Mouse (Mus musculus): ENCODE results near the gene Zbtb38.

Gene Zbtb38

GRCm38 (mm10) chr9:96638508-96638907 lies 114.1 kb downstream of the Zbtb38 start:
- no peak for DNase-seq (ENCODE audit: low spot score)

- no peak for DNase-seq (ENCODE audit: low spot score)
Observed at GRCm38 (mm10) chr9:96637157-96637548, 115.5 kb downstream of the Zbtb38 start.

GRCm38 (mm10) chr9:96636423-96637156 lies 116.0 kb downstream of the Zbtb38 start:
- DNase-seq (ENCODE audit: low spot score), result no peak

- no peak for DNase-seq (ENCODE audit: low spot score)
Observed at GRCm38 (mm10) chr9:96635899-96636298, 116.7 kb downstream of the Zbtb38 start.

GRCm38 (mm10) chr9:96635176-96635575 lies 117.5 kb downstream of the Zbtb38 start:
- DNase-seq (ENCODE audit: low spot score), result no peak

- DNase-seq (ENCODE audit: low spot score), result no peak
Observed at GRCm38 (mm10) chr9:96633771-96634170, 118.9 kb downstream of the Zbtb38 start.

All from left cerebral cortex, adult 11 months (tissue).